Mouse (Mus musculus): ENCODE measurements around the gene Oxct2b. TPM values are rescaled to one million over a fixed set of nuclear protein-coding genes. Genes with fewer than 3 reads are reported as not detected.
"Not testable (repeated sequence)": the region's sequence is repeated elsewhere in the genome, so short reads cannot be mapped to it uniquely, and the experiment has no call there.

Gene Oxct2b
- polyA plus RNA-seq, 1 experiment = 1.4 TPM

GRCm38 (mm10) chr4:123105451-123105790 lies 10.6 kb upstream of the Oxct2b start:
- Histone ChIP-seq H3K4me3 (ENCODE audit: low read depth, low read length) (peak overlapping the region; percentile 54), H3K4me1 (ENCODE audit: control insufficient read depth, insufficient read depth, insufficient read length, low read length) (peaks cover 12% of the 10 kb centered on the region), H3K36me3 (ENCODE audit: control insufficient read depth, insufficient read depth, low read length) (no peaks in the 10 kb centered on the region), H3K27me3 (ENCODE audit: control insufficient read depth, insufficient read depth, low read length) (peaks cover 15% of the 10 kb centered on the region), H3K27ac (ENCODE audit: insufficient read depth, low read depth, low read length) (no peak overlapping the region)
- TF ChIP-seq CTCF (IDR thresholded peaks at IDR 0.05; ENCODE audit: extremely low read depth, insufficient read length, insufficient replicate concordance, low read depth, low read length) (no peak), POLR2A (IDR thresholded peaks at IDR 0.05; ENCODE audit: low read depth, low read length) (no peak)
- 23% methylated on average over 24 of the region's 24 CpGs for WGBS

GRCm38 (mm10) chr4:123105929-123106328 lies 10.1 kb upstream of the Oxct2b start:
- WGBS = 89% methylated on average over 7 of the region's 7 CpGs
- H3K36me3 ChIP-seq (ENCODE audit: control insufficient read depth, insufficient read depth, low read length); H3K27ac ChIP-seq (ENCODE audit: insufficient read depth, low read depth, low read length); H3K4me3 ChIP-seq (ENCODE audit: low read depth, low read length): not testable (repeated sequence)
- Histone ChIP-seq H3K4me1 (ENCODE audit: control insufficient read depth, insufficient read depth, insufficient read length, low read length) (peaks cover 12% of the 10 kb centered on the region), H3K27me3 (ENCODE audit: control insufficient read depth, insufficient read depth, low read length) (peaks cover 15% of the 10 kb centered on the region)

GRCm38 (mm10) chr4:123106864-123107263 lies 9.2 kb upstream of the Oxct2b start:
- TF ChIP-seq CTCF (IDR thresholded peaks at IDR 0.05; ENCODE audit: extremely low read depth, insufficient read length, insufficient replicate concordance, low read depth, low read length) (no peak), POLR2A (IDR thresholded peaks at IDR 0.05; ENCODE audit: low read depth, low read length) (no peak)
- no peak overlapping the region for H3K27ac ChIP-seq (ENCODE audit: insufficient read depth, low read depth, low read length)
- H3K4me1 ChIP-seq (ENCODE audit: control insufficient read depth, insufficient read depth, insufficient read length, low read length) = peaks cover 12% of the 10 kb centered on the region
- 94% methylated on average over 2 of the region's 2 CpGs for WGBS
- no peak overlapping the region for H3K4me3 ChIP-seq (ENCODE audit: low read depth, low read length)
- peaks cover 15% of the 10 kb centered on the region for H3K27me3 ChIP-seq (ENCODE audit: control insufficient read depth, insufficient read depth, low read length)
- no peaks in the 10 kb centered on the region for H3K36me3 ChIP-seq (ENCODE audit: control insufficient read depth, insufficient read depth, low read length)

GRCm38 (mm10) chr4:123108056-123108455 lies 8.0 kb upstream of the Oxct2b start:
- 90% methylated on average over 5 of the region's 5 CpGs for whole genome bisulfite sequencing
- H3K36me3 ChIP-seq (ENCODE audit: control insufficient read depth, insufficient read depth, low read length) = no peaks in the 10 kb centered on the region

GRCm38 (mm10) chr4:123110751-123111150 lies 5.3 kb upstream of the Oxct2b start:
- no peak overlapping the region for H3K4me3 ChIP-seq (ENCODE audit: low read depth, low read length)
- no peak for TF ChIP-seq POLR2A (IDR thresholded peaks at IDR 0.05; ENCODE audit: low read depth, low read length)
- TF ChIP-seq CTCF (IDR thresholded peaks at IDR 0.05; ENCODE audit: extremely low read depth, insufficient read length, insufficient replicate concordance, low read depth, low read length) = no peak
- 86% methylated on average over 4 of the region's 4 CpGs for WGBS

More at GRCm38 (mm10) chr4:123108056-123108455, 8.0 kb upstream of the Oxct2b start:
- no peak overlapping the region for H3K4me3 ChIP-seq (ENCODE audit: low read depth, low read length)
- H3K27me3 ChIP-seq (ENCODE audit: control insufficient read depth, insufficient read depth, low read length) = peaks cover 15% of the 10 kb centered on the region
- no peak overlapping the region for H3K27ac ChIP-seq (ENCODE audit: insufficient read depth, low read depth, low read length)
- TF ChIP-seq POLR2A (IDR thresholded peaks at IDR 0.05; ENCODE audit: low read depth, low read length) (no peak), CTCF (IDR thresholded peaks at IDR 0.05; ENCODE audit: extremely low read depth, insufficient read length, insufficient replicate concordance, low read depth, low read length) (no peak)
- H3K4me1 ChIP-seq (ENCODE audit: control insufficient read depth, insufficient read depth, insufficient read length, low read length) = peaks cover 12% of the 10 kb centered on the region

GRCm38 (mm10) chr4:123111275-123111983 lies 4.6 kb upstream of the Oxct2b start:
- not testable (repeated sequence) for H3K27ac ChIP-seq (ENCODE audit: insufficient read depth, low read depth, low read length); H3K27me3 ChIP-seq (ENCODE audit: control insufficient read depth, insufficient read depth, low read length); H3K4me3 ChIP-seq (ENCODE audit: low read depth, low read length); H3K36me3 ChIP-seq (ENCODE audit: control insufficient read depth, insufficient read depth, low read length); H3K4me1 ChIP-seq (ENCODE audit: control insufficient read depth, insufficient read depth, insufficient read length, low read length)
- WGBS = 67% methylated on average over 10 of the region's 10 CpGs

More at GRCm38 (mm10) chr4:123110751-123111150, 5.3 kb upstream of the Oxct2b start:
- Histone ChIP-seq H3K4me1 (ENCODE audit: control insufficient read depth, insufficient read depth, insufficient read length, low read length) (no peaks in the 10 kb centered on the region), H3K27ac (ENCODE audit: insufficient read depth, low read depth, low read length) (no peak overlapping the region), H3K36me3 (ENCODE audit: control insufficient read depth, insufficient read depth, low read length) (no peaks in the 10 kb centered on the region), H3K27me3 (ENCODE audit: control insufficient read depth, insufficient read depth, low read length) (0 out of 2 replicates have a peak, but pooled peaks cover 2% of the 10 kb centered on the region)

- no peaks in the 10 kb centered on the region for H3K4me1 ChIP-seq (ENCODE audit: control insufficient read depth, insufficient read depth, insufficient read length, low read length)
- no peak overlapping the region for H3K4me3 ChIP-seq (ENCODE audit: low read depth, low read length)
- 62% methylated on average over 8 of the region's 8 CpGs for WGBS
- no peak overlapping the region for H3K27ac ChIP-seq (ENCODE audit: insufficient read depth, low read depth, low read length)
- peaks cover 8% of the 10 kb centered on the region for H3K27me3 ChIP-seq (ENCODE audit: control insufficient read depth, insufficient read depth, low read length)
- TF ChIP-seq CTCF (IDR thresholded peaks at IDR 0.05; ENCODE audit: extremely low read depth, insufficient read length, insufficient replicate concordance, low read depth, low read length) (no peak), POLR2A (IDR thresholded peaks at IDR 0.05; ENCODE audit: low read depth, low read length) (no peak)
- no peaks in the 10 kb centered on the region for H3K36me3 ChIP-seq (ENCODE audit: control insufficient read depth, insufficient read depth, low read length)
Observed at GRCm38 (mm10) chr4:123112216-123112764, 3.8 kb upstream of the Oxct2b start.

- not testable (repeated sequence) for H3K4me1 ChIP-seq (ENCODE audit: control insufficient read depth, insufficient read depth, insufficient read length, low read length); H3K27ac ChIP-seq (ENCODE audit: insufficient read depth, low read depth, low read length); H3K36me3 ChIP-seq (ENCODE audit: control insufficient read depth, insufficient read depth, low read length); H3K4me3 ChIP-seq (ENCODE audit: low read depth, low read length); H3K27me3 ChIP-seq (ENCODE audit: control insufficient read depth, insufficient read depth, low read length)
- WGBS = 94% methylated on average over 4 of the region's 4 CpGs
Observed at GRCm38 (mm10) chr4:123114651-123115050, 1.4 kb upstream of the Oxct2b start.

- not testable (repeated sequence) for H3K4me3 ChIP-seq (ENCODE audit: low read depth, low read length)
Observed at GRCm38 (mm10) chr4:123116640-123117039, 574 bp downstream of the Oxct2b start.

More at GRCm38 (mm10) chr4:123116640-123117039, 574 bp downstream of the Oxct2b start:
- not testable (repeated sequence) for H3K27me3 ChIP-seq (ENCODE audit: control insufficient read depth, insufficient read depth, low read length); H3K36me3 ChIP-seq (ENCODE audit: control insufficient read depth, insufficient read depth, low read length); H3K27ac ChIP-seq (ENCODE audit: insufficient read depth, low read depth, low read length); H3K4me1 ChIP-seq (ENCODE audit: control insufficient read depth, insufficient read depth, insufficient read length, low read length)
- 13% methylated on average over 36 of the region's 42 CpGs for WGBS

Data from small intestine, adult 2 months (tissue).